Mouse (Mus musculus) CH12.LX (cell line): Measurements from ENCODE around the gene Ttc4. TPM values are rescaled to one million over a fixed set of nuclear protein-coding genes. Genes with fewer than 3 reads are reported as not detected.

Source experiments
- DNase-seq: peaks from one replicate; pipeline ENCODE4 v3.0.0-alpha.2; 2013; ENCODE audit errors: extremely low read depth
- H3K27ac ChIP-seq: 2 replicates; pipeline ENCODE4 v1.5.1; 2012; ENCODE audit warnings: low read depth, mild to moderate bottlenecking, control low read depth, moderate library complexity; ENCODE audit not compliant: insufficient read depth
- H3K27me3 ChIP-seq: replicated peaks from 2 replicates; pipeline ENCODE3; 2012; ENCODE audit warnings: inconsistent platforms
- H3K36me3 ChIP-seq, 2 experiments: replicated peaks in 1 of 2; 2 replicates each; pipeline versions ENCODE3 to v1.6.1; 2012; ENCODE audit warnings: inconsistent platforms in 1 of 2, low read length in 1 of 2, mild to moderate bottlenecking in 1 of 2, mixed read lengths in 1 of 2, moderate library complexity in 1 of 2; ENCODE audit not compliant: control insufficient read depth in 1 of 2, insufficient read depth in 1 of 2
- H3K4me1 ChIP-seq, 2 experiments: 2 replicates each; pipeline ENCODE4 v1.6.1; 2012; ENCODE audit warnings: inconsistent platforms in 1 of 2, moderate library complexity in 1 of 2; ENCODE audit not compliant: insufficient read depth in 2 of 2, control insufficient read depth in 1 of 2
- H3K4me2 ChIP-seq: 2 replicates; pipeline ENCODE4 v1.6.1; 2012; ENCODE audit warnings: low read depth, mild to moderate bottlenecking, control low read depth; ENCODE audit not compliant: poor library complexity, insufficient read depth, severe bottlenecking
- H3K4me3 ChIP-seq, 3 experiments: fragments of 150-350 bp in 1 of 3; sonication (generic) in 1 of 3; replicated peaks in 1 of 3; 2 replicates each; pipeline versions ENCODE3 to v1.5.1; 2011 to 2012; ENCODE audit warnings: low read depth in 2 of 3, low read length in 2 of 3, mild to moderate bottlenecking in 2 of 3, moderate library complexity in 2 of 3, control low read depth in 1 of 3, improper control_type of control experiment in 1 of 3, inconsistent platforms in 1 of 3, mixed read lengths in 1 of 3; ENCODE audit not compliant: poor library complexity in 1 of 3
- H3K79me2 ChIP-seq: replicated peaks from 2 replicates; pipeline ENCODE4 v1.6.1; 2012; ENCODE audit warnings: mild to moderate bottlenecking, moderate library complexity; ENCODE audit not compliant: control insufficient read depth, poor library complexity, insufficient read depth, severe bottlenecking; ENCODE audit errors: extremely low read depth
- H3K9ac ChIP-seq: 2 replicates; pipeline ENCODE4 v1.6.1; 2012; ENCODE audit warnings: low read depth, mild to moderate bottlenecking, control low read depth, moderate library complexity; ENCODE audit not compliant: insufficient read depth
- H3K9me3 ChIP-seq: replicated peaks from 2 replicates; pipeline ENCODE3; 2012; ENCODE audit warnings: low read length, inconsistent platforms, mixed read lengths
- BHLHE40 ChIP-seq: IDR thresholded peaks from 2 replicates; pipeline ENCODE4 v1.6.1; 2011; ENCODE audit warnings: mild to moderate bottlenecking, low read depth, low read length, improper control_type of control experiment
- CHD1 ChIP-seq: IDR thresholded peaks from 2 replicates; pipeline ENCODE4 v1.6.1; 2012; ENCODE audit warnings: low read depth, low read length, improper control_type of control experiment, inconsistent platforms
- ELF1 ChIP-seq: IDR thresholded peaks from 2 replicates; pipeline ENCODE4 v1.6.1; 2014; ENCODE audit warnings: low read depth, mild to moderate bottlenecking, inconsistent platforms, low read length, improper control_type of control experiment
- EP300 ChIP-seq: IDR thresholded peaks from 2 replicates; pipeline ENCODE4 v1.6.1; 2011; ENCODE audit warnings: low read length, improper control_type of control experiment
- HCFC1 ChIP-seq: IDR thresholded peaks from 2 replicates; pipeline ENCODE4 v1.6.1; 2012; ENCODE audit warnings: low read depth, mild to moderate bottlenecking, inconsistent platforms, low read length, improper control_type of control experiment
- JUN ChIP-seq: IDR thresholded peaks from 2 replicates; pipeline ENCODE4 v1.6.1; 2011; ENCODE audit warnings: low read depth, mild to moderate bottlenecking, low read length, improper control_type of control experiment, moderate library complexity; ENCODE audit not compliant: insufficient read depth
- JUND ChIP-seq: conservative IDR thresholded peaks from 2 replicates; pipeline ENCODE4 v1.6.1; 2011; ENCODE audit warnings: low read depth, low read length, improper control_type of control experiment
- KAT2A ChIP-seq: IDR thresholded peaks from 2 replicates; pipeline ENCODE4 v1.6.1; 2012; ENCODE audit warnings: low read length, improper control_type of control experiment, inconsistent platforms; ENCODE audit not compliant: insufficient replicate concordance
- MAFK ChIP-seq: IDR thresholded peaks from 2 replicates; pipeline ENCODE4 v1.6.1; 2011; ENCODE audit warnings: low read length, improper control_type of control experiment; ENCODE audit not compliant: insufficient replicate concordance
- MAZ ChIP-seq: IDR thresholded peaks from 2 replicates; pipeline ENCODE4 v1.6.1; 2012; ENCODE audit warnings: low read depth, mild to moderate bottlenecking, inconsistent platforms, low read length, improper control_type of control experiment, moderate library complexity
- MEF2A ChIP-seq: IDR thresholded peaks from 2 replicates; pipeline ENCODE4 v1.6.1; 2014; ENCODE audit warnings: low read depth, mild to moderate bottlenecking, inconsistent platforms, low read length, improper control_type of control experiment, borderline replicate concordance
- MXI1 ChIP-seq: IDR thresholded peaks from 2 replicates; pipeline ENCODE4 v1.6.1; 2011; ENCODE audit warnings: mild to moderate bottlenecking, low read depth, low read length, improper control_type of control experiment
- MYC ChIP-seq: IDR thresholded peaks from 2 replicates; pipeline ENCODE4 v1.6.1; 2011; ENCODE audit warnings: low read depth, mild to moderate bottlenecking, improper control_type of control experiment, low read length
- NELFE ChIP-seq: IDR thresholded peaks from 2 replicates; pipeline ENCODE4 v1.6.1; 2011; ENCODE audit warnings: low read depth, low read length, improper control_type of control experiment
- NRF1 ChIP-seq: IDR thresholded peaks from 2 replicates; pipeline ENCODE4 v1.6.1; 2014; ENCODE audit warnings: low read depth, mild to moderate bottlenecking, inconsistent platforms, low read length, improper control_type of control experiment, moderate library complexity
- RAD21 ChIP-seq: IDR thresholded peaks from 2 replicates; pipeline ENCODE4 v1.6.1; 2011; ENCODE audit warnings: low read depth, mild to moderate bottlenecking, low read length, improper control_type of control experiment, moderate library complexity
- RCOR1 ChIP-seq: conservative IDR thresholded peaks from 2 replicates; pipeline ENCODE4 v1.6.1; 2012; ENCODE audit warnings: low read depth, mild to moderate bottlenecking, inconsistent platforms, low read length, improper control_type of control experiment
- SIN3A ChIP-seq: IDR thresholded peaks from 2 replicates; pipeline ENCODE4 v1.6.1; 2012; ENCODE audit warnings: low read length, improper control_type of control experiment, inconsistent platforms
- SMC3 ChIP-seq: IDR thresholded peaks from 2 replicates; pipeline ENCODE4 v1.6.1; 2011; ENCODE audit warnings: low read depth, low read length, improper control_type of control experiment
- TCF12 ChIP-seq: IDR thresholded peaks from 2 replicates; pipeline ENCODE4 v1.6.1; 2014; ENCODE audit warnings: low read depth, mild to moderate bottlenecking, inconsistent platforms, low read length, improper control_type of control experiment
- UBTF ChIP-seq: IDR thresholded peaks from 2 replicates; pipeline ENCODE4 v1.6.1; 2012; ENCODE audit warnings: low read depth, mild to moderate bottlenecking, inconsistent platforms, low read length, improper control_type of control experiment, moderate library complexity
- USF1 ChIP-seq: IDR thresholded peaks from 2 replicates; pipeline ENCODE4 v1.6.1; 2014; ENCODE audit warnings: low read depth, mild to moderate bottlenecking, inconsistent platforms, low read length, improper control_type of control experiment
- USF2 ChIP-seq: conservative IDR thresholded peaks from 2 replicates; pipeline ENCODE4 v1.6.1; 2011; ENCODE audit warnings: low read depth, low read length, improper control_type of control experiment
- ZC3H11A ChIP-seq: IDR thresholded peaks from 2 replicates; pipeline ENCODE4 v1.6.1; 2012; ENCODE audit warnings: low read depth, mild to moderate bottlenecking, inconsistent platforms, low read length, improper control_type of control experiment
- ZMIZ1 ChIP-seq: IDR thresholded peaks from 2 replicates; pipeline ENCODE4 v1.6.1; 2012; ENCODE audit warnings: low read depth, mild to moderate bottlenecking, inconsistent platforms, low read length, improper control_type of control experiment
- dilution Hi-C: fragments of 300-500 bp; cut with MboI; formaldehyde crosslinking; loops from 2 replicates; pipeline ENCODE4 v1.14.3; 2020; ENCODE audit warnings: low sequenced_read_pairs; ENCODE audit not compliant: extremely low pct_unique_long_range_greater_than_20kb, extremely low pct_ligation_motif_present
- in situ Hi-C: fragments of 300-500 bp; cut with MboI; formaldehyde crosslinking; loops from 3 replicates; pipeline ENCODE4 v1.14.3; 2019; ENCODE audit warnings: low sequenced_read_pairs, low pct_ligation_motif_present, low pct_unique_long_range_greater_than_20kb, mixed read lengths
- polyA plus RNA-seq: library from polyadenylated mRNA; unstranded; fragments of >175 nt; gene quantifications from 2 replicates; pipeline ENCODE4 v1.2.1, GENCODE M21; 2012; ENCODE audit warnings: low read depth; ENCODE audit not compliant: insufficient read length
- total RNA-seq, 2 experiments: library from RNA; depleted of rRNA; stranded (reverse); fragments of 300-350 nt in 1 of 2; fragments of >200 nt in 1 of 2; gene quantifications; 2 replicates each; pipeline ENCODE4 v1.2.3; 2012 to 2014

The Ttc4 gene
- total and polyA plus RNA-seq, 3 experiments = 47.8 to 61.8 (median 50.2) TPM

- Histone ChIP-seq H3K36me3 (no peaks in the 10 kb centered on the region), H3K4me1 (peaks cover 0 to 8% of the 10 kb centered on the region in 2 experiments; a peak in 2 of 4 replicates), H3K27ac (no peak overlapping the region), H3K79me2 (no peaks in the 10 kb centered on the region), H3K4me3 (no peak overlapping the region), H3K9me3 (no peaks in the 10 kb centered on the region), H3K9ac (no peak overlapping the region), H3K4me2 (no peak overlapping the region), H3K27me3 (peaks cover 71% of the 10 kb centered on the region)
- dilution Hi-C loops = no loop called here
- in situ Hi-C loops = loop anchor here (10.0 to 25.0 kb wide), 2 partner anchors 161 to 529 kb away; no protein-coding TSS in a partner anchor
- TF ChIP-seq JUND (no peak), MAFK (no peak), NRF1 (no peak), HCFC1 (no peak), MEF2A (no peak), JUN (no peak), KAT2A (no peak), USF2 (no peak), MXI1 (no peak), MAZ (no peak), USF1 (no peak), ZMIZ1 (no peak), MYC (no peak), EP300 (no peak), RCOR1 (no peak)
- no peak for DNase-seq
Observed at GRCm38 (mm10) chr4:106633281-106634085, 45.3 kb downstream of the Ttc4 start.

- no peak for DNase-seq
- Histone ChIP-seq H3K36me3 (no peaks in the 10 kb centered on the region), H3K4me2 (no peak overlapping the region), H3K4me3 (no peak overlapping the region), H3K27ac (no peak overlapping the region), H3K9ac (no peak overlapping the region), H3K4me1 (peaks cover 0 to 8% of the 10 kb centered on the region in 2 experiments; a peak in 2 of 4 replicates), H3K9me3 (no peaks in the 10 kb centered on the region), H3K79me2 (no peaks in the 10 kb centered on the region), H3K27me3 (peaks cover 70% of the 10 kb centered on the region)
- in situ Hi-C loops = loop anchor here (10.0 to 25.0 kb wide), 2 partner anchors 162 to 530 kb away; no protein-coding TSS in a partner anchor
- TF ChIP-seq SMC3 (no peak), UBTF (no peak), CHD1 (no peak), USF2 (no peak), EP300 (no peak), BHLHE40 (no peak), ZMIZ1 (no peak), SIN3A (no peak), RAD21 (no peak), MAZ (no peak), USF1 (no peak), ZC3H11A (no peak), TCF12 (no peak), JUN (no peak), ELF1 (no peak), KAT2A (no peak), NELFE (no peak), JUND (no peak), MEF2A (no peak), NRF1 (no peak)
- dilution Hi-C loops = no loop called here
Observed at GRCm38 (mm10) chr4:106632313-106632712, 46.4 kb downstream of the Ttc4 start.
